Mouse (Mus musculus) Muller cell, postnatal 12 days (primary cell): ENCODE measurements around the gene Rcsd1.
A peak's percentile ranks its signal among the peaks of the same experiment; 100 is the strongest.

Source experiments
- DNase-seq: peaks from one replicate; pipeline ENCODE4 v3.0.0-alpha.2; 2015; ENCODE audit errors: inconsistent ontology term

The Rcsd1 gene

GRCm38 (mm10) chr1:165629975-165630374 lies 79.6 kb downstream of the Rcsd1 start:
- no peak for DNase-seq

GRCm38 (mm10) chr1:165628603-165629002 lies 81.0 kb downstream of the Rcsd1 start:
- DNase-seq, result no peak

DNA sequence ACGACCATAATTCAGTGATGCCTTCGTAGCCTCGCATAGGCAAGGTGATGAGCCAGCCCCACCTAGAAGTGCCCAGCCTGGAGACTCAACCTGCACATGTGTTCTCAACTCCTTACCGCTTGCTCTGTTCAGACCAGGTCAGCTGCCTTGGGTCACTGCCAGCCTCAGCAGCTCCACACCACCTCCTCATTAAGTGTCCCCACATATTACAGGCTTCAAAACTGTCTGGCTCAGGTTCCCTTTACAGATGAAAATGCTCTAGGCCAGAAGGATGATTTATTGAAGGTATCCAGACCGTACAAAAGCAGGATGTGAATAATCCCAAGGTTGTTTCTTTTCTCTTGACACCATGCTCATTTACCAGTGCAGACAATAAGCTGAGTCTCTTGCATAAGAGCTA lies 83.7 kb downstream of the Rcsd1 start:
- no peak for DNase-seq

DNA sequence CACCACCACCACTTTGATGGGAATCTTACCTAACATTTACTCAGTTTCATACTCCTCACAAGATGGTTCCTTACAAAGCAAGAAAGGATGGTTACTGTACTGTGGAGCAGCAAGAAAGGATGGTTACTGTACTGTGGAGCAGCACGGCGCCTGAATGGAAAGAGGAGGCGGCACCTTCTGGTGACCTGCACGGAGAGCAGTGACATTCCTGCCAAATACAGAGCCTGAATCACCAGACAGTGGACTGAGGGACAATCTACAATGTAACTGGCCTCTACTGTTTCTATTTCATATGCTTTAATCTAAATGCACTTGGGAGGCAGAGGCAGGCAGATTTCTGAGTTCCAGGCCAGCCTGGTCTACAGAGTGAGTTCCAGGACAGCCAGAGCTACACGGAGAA lies 84.5 kb downstream of the Rcsd1 start:
- no peak for DNase-seq

DNA sequence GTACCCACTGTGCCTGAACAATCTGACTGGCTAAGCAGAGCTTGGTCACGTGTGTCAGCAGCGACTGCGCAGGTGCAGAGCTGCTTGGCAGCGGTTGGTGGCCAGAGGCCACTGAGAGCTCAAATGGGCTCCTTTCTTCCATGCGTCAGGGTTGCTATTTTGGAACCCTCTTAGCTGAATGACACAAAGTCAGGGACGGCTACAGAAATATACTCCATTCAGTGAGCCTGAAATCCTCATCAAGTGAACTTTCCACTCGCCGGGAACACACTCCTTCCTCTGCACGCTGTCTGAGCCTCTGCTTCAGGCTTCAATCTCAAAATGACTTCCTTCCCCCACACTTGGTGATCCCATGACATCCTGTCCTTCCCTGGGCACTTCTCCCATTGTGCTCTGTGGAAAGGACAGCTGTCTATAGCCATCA lies 91.3 kb downstream of the Rcsd1 start:
- no peak for DNase-seq

DNA sequence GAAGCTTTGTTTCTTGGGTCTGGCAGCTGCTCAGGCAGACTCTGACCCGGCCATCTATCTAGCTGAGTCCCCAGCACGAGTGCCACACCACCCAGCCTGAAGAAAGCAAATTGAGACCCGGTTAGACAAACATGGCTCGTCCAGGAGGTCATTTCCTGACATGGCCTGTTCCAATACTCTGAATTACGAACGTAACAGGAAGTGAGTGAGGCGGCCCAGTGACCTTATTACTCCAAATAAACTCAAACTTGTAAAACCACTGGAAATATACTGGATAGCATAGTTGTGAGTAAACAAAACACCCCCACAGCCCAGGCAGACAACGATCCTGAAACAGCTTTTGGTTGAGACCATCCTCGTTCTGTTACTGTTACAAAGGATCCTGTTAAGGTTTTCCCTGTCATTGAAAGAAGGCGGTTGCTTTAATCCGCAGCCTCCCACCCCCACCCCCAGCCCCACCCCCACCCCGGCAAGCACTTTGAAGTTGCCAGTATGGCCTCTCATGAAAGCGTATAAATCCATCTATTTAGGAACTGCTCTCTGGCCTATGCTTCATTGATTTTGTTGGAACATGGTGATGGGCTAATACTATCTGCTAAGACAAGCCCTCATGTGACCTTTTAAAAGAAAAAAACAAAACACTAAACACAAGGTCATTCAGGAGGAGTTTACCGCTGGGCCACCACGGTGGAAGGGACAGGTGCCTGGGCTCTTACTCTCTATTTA lies 92.2 kb downstream of the Rcsd1 start:
- peak; percentile 36 for DNase-seq

GRCm38 (mm10) chr1:165616652-165617051 lies 92.9 kb downstream of the Rcsd1 start:
- no peak for DNase-seq

DNA sequence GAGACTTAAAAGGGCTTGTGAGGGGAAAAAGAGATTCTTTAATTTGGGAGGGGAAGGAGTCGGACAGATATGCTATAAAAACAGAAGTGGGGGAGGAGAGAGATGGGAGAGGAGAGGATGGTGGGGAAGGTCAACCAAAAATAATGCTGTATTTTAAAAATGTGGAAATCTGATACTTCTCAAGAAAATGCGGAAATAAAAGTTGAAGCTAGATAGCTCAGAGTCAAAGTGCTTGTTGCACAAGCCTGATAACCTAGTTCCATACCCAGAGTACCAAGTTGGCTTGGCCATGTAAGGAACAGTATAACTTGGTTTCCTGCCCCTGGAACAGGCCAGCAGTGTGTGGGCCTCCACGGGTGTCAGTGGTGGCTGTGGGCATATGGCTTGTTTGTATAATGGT lies 94.8 kb downstream of the Rcsd1 start:
- DNase-seq, result no peak

DNA sequence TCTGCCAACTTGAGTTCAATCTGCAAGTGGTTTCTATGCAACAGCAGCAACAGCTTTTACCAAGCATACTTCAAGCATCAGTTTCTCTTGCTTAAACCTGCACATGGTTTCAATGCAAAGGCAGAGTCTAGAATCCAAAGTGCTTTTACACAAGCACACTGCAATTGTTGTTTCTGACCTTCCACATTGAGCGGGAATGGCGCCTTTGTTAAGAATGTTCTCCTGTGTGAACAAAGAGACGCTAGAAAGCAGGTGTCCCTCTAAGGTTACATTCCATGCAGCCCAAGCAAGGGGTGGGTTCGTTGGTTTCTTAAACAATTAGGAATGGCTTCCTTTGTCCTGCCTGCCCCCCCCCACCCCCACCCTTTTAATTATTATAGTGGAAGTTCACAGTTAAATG lies 95.6 kb downstream of the Rcsd1 start:
- DNase-seq, result no peak

DNA sequence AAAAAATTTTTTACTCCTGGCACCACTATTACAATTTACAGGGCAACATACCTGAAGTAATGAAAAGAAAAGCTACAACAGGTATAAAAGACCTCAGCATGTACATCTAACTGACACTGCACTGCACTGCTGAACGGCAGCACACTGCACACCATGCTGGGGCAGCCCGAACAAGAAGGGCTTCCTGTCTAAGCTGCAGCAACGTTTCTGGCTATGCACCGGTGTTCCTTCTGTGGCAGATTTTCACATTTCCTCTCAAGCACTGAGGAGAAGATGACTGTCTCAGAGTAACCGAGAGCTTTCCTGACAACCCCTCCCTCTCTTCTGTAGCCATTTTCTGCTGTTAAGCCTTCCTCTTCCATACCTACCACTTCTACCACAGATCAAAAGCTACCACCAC lies 96.8 kb downstream of the Rcsd1 start:
- DNase-seq, result no peak

DNA sequence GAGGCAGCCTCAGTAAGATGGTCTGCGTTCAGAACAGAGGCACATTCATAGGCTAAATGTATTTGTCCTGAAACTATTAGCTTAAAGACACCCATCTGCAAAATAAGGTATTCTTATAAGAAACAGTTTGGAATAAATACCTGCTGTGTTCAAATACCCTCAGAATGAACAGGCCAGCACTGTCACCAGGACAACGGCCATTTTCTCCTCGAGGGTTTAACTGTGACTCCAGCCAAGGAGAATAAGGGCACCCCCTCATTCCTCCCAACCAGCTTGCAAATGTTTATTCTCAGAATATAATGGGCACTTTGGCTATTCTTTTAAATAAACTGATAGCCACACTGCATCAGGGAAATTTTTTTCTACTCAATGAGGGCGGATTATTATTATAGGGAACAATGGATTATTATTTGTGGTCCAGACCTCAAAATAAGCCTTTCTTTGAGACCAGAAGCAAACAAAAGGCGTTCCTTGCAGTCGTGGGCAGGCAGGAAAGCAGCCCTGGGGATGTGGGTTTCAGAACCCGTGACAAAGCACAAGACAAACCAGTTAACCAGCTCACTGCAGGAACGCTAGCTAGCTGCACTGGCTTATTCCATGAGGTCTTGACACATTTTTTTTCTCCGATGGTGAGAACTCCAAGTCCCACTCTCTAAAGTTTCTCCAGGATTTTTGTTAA lies 99.1 kb downstream of the Rcsd1 start:
- DNase-seq, result peak; percentile 82

GRCm38 (mm10) chr1:165609495-165610320 lies 99.8 kb downstream of the Rcsd1 start:
- DNase-seq, result no peak

- no peak for DNase-seq
Observed at GRCm38 (mm10) chr1:165608904-165609303, 100.7 kb downstream of the Rcsd1 start.

DNA sequence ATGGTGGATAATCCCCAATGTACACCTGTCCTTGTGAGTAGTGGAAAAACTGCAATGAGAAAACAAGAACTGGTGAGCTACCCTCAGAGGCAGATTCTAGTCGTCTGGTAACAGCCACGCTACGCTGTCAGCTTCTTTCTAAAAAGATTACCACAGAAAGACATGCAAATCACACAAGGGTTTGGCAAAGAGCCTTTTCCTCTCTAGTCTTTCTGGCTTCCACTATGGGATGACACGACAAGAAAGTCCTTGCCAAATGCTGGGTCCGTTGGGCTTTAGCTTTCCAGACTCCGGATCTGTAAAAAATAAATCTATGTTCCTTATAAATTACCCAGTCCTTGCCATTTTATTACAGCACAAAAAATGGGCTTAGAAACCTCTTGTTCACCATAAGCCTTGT lies 103.8 kb downstream of the Rcsd1 start:
- no peak for DNase-seq

GRCm38 (mm10) chr1:165605108-165605507 lies 104.4 kb downstream of the Rcsd1 start:
- no peak for DNase-seq

- DNase-seq, result no peak
Observed at GRCm38 (mm10) chr1:165604203-165604602, 105.4 kb downstream of the Rcsd1 start.

DNA sequence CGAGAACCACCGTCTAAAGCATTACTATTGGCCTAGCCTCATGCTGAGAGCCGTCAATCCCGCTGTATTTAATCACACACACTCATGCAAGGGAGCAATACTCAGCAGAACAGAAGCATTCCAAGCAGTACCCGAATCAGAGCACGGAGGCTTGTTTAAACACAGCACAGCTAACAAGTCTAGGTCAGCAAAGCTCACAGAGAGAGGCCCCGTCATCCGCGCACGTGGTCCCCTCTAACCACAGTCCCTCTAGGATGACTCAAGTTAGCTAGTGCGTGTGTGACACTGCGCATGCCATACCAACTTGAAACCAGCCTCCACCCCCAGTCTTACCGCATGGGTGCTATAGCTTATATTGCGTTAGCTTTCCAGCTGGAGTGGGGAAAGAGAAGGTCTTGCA lies 106.3 kb downstream of the Rcsd1 start:
- no peak for DNase-seq

- no peak for DNase-seq
Observed at GRCm38 (mm10) chr1:165601775-165602280, 107.7 kb downstream of the Rcsd1 start.
